Mouse (Mus musculus): Measurements from ENCODE around the gene Bicd1. TPM values are rescaled to one million over a fixed set of nuclear protein-coding genes. Genes with fewer than 3 reads are reported as not detected.

Bicd1 gene
- polyA plus RNA-seq, 1 experiment from 2014 or later, result 7.2 TPM

GRCm38 (mm10) chr6:149567219-149567618, 158.5 kb downstream of the Bicd1 start:
- ATAC-seq (ENCODE audit: insufficient number of reproducible peaks, insufficient read depth, low FRiP score, low TSS enrichment, low read depth), result no peak
- H3K9me3 ChIP-seq, result no peaks in the 10 kb centered on the region
- no peaks in the 10 kb centered on the region for H3K36me3 ChIP-seq
- 5% methylated on average over 1 of the region's 1 CpGs for WGBS
- no peak overlapping the region for H3K9ac ChIP-seq (replicated peaks)
- H3K27ac ChIP-seq, result no peak overlapping the region
- no peak overlapping the region for H3K4me3 ChIP-seq (replicated peaks)
- no peak overlapping the region for H3K4me2 ChIP-seq
- H3K4me1 ChIP-seq (replicated peaks), result no peaks in the 10 kb centered on the region
- H3K27me3 ChIP-seq, result no peaks in the 10 kb centered on the region

DNA sequence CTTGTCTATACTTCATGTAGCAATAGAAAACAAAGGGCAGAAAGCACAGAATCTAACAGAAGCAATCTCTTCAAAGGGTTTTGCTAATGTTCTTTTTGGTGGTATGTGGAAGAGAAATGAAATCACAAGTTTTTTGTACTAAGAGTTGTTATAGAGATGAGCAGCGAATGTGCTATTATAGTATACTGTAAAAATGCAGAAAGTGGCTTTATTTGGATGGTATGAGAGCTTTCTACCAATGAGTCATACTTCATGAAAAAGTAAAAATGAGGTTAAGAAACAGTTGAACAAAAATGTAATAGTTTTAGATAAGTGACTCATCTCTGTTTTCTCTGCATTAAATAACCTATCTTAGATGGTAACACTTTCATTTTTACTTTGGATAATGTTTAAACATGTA, 165.6 kb downstream of the Bicd1 start:
- Histone ChIP-seq H3K9me3 (no peaks in the 10 kb centered on the region), H3K4me1 (replicated peaks) (no peaks in the 10 kb centered on the region), H3K9ac (replicated peaks) (no peak overlapping the region), H3K36me3 (no peaks in the 10 kb centered on the region), H3K27ac (no peak overlapping the region), H3K4me3 (replicated peaks) (no peak overlapping the region), H3K4me2 (no peak overlapping the region), H3K27me3 (no peaks in the 10 kb centered on the region)
- 86% methylated on average over 1 of the region's 1 CpGs for WGBS
- ATAC-seq (ENCODE audit: insufficient number of reproducible peaks, insufficient read depth, low FRiP score, low TSS enrichment, low read depth), result no peak

- ATAC-seq (ENCODE audit: insufficient number of reproducible peaks, insufficient read depth, low FRiP score, low TSS enrichment, low read depth), result no peak
- no peak overlapping the region for H3K4me3 ChIP-seq (replicated peaks)
- peaks cover 6% of the 10 kb centered on the region for H3K9me3 ChIP-seq
- no peaks in the 10 kb centered on the region for H3K27me3 ChIP-seq
- no peak overlapping the region for H3K27ac ChIP-seq
- H3K9ac ChIP-seq (replicated peaks), result no peak overlapping the region
- no peaks in the 10 kb centered on the region for H3K4me1 ChIP-seq (replicated peaks)
- H3K36me3 ChIP-seq, result peaks cover 9% of the 10 kb centered on the region
- no peak overlapping the region for H3K4me2 ChIP-seq
Observed at GRCm38 (mm10) chr6:149580053-149580452, 171.4 kb downstream of the Bicd1 start.

- no peak for ATAC-seq (ENCODE audit: insufficient number of reproducible peaks, insufficient read depth, low FRiP score, low TSS enrichment, low read depth)
- Histone ChIP-seq H3K4me1 (replicated peaks) (no peaks in the 10 kb centered on the region), H3K9me3 (peaks cover 15% of the 10 kb centered on the region), H3K36me3 (peaks cover 10% of the 10 kb centered on the region), H3K4me2 (no peak overlapping the region), H3K4me3 (replicated peaks) (no peak overlapping the region), H3K27me3 (no peaks in the 10 kb centered on the region), H3K27ac (no peak overlapping the region), H3K9ac (replicated peaks) (no peak overlapping the region)
- WGBS, result 90% methylated on average over 7 of the region's 7 CpGs
Observed at GRCm38 (mm10) chr6:149585708-149586504, 177.2 kb downstream of the Bicd1 start.

Small RNA genes lying within 50 kb of the gene (microRNA-seq; reads per million reads assigned to microRNA genes)
- not detected for gene Gm24307

Other genes starting within 250 kb of the Bicd1 start
- gene Amn1, start 220.2 kb upstream of the Bicd1 start, polyA plus RNA-seq (2016; fragmentation: Nextera tagmentation; extraction: Ambion mirVana), result 41.3 and 43.3 TPM in 2 replicates
- 61.7 and 66.2 TPM in 2 replicates for gene Resf1, start 99.5 kb upstream of the Bicd1 start, polyA plus RNA-seq (2016; fragmentation: Nextera tagmentation; extraction: Ambion mirVana)